Mouse (Mus musculus) CH12.LX (cell line): Measurements from ENCODE around the gene 1810062G17Rik.

Source experiments
- CTCF ChIP-seq, 2 experiments: IDR thresholded peaks in 1 of 2; conservative IDR thresholded peaks in 1 of 2; 2 replicates each; pipeline ENCODE4 v1.5.1; 2011 to 2012; ENCODE audit warnings: low read depth in 2 of 2, low read length in 2 of 2, improper control_type of control experiment in 1 of 2, inconsistent platforms in 1 of 2, mild to moderate bottlenecking in 1 of 2, moderate library complexity in 1 of 2
- E2F4 ChIP-seq: IDR thresholded peaks from 2 replicates; pipeline ENCODE4 v1.6.1; 2011; ENCODE audit warnings: low read depth, low read length, improper control_type of control experiment; ENCODE audit not compliant: insufficient replicate concordance
- JUND ChIP-seq: conservative IDR thresholded peaks from 2 replicates; pipeline ENCODE4 v1.6.1; 2011; ENCODE audit warnings: low read depth, low read length, improper control_type of control experiment
- MAFK ChIP-seq: IDR thresholded peaks from 2 replicates; pipeline ENCODE4 v1.6.1; 2011; ENCODE audit warnings: low read length, improper control_type of control experiment; ENCODE audit not compliant: insufficient replicate concordance
- POLR2A ChIP-seq: IDR thresholded peaks from 2 replicates; pipeline ENCODE4 v1.6.1; 2011; ENCODE audit warnings: low read depth, mild to moderate bottlenecking, improper control_type of control experiment, low read length

DNA sequence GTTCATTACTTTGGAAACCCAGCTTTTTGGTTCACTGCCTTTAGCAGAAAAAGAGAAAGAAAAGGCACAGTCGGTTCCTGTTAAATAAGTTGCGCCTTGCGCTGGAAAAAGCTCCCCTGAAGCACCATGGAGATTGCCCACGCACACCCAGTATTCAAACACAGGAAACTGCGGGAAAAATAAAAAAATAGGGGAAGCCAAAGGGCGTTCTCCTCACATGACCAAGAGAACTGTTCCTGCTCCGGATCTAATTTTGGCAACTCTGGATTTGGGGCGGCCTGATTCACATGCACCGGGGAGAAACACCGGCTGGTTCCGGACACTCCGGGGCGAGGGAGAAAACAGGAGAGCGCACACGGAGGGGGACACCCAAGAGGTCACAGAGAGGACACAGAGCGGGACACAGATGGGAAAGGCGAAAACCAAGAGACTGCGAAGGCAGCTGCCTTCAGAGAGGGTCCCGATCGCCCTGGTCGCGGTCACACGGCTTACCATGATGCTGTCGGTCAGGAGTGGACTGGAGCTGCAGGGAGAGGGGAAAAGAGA lies 726 bp upstream of the 1810062G17Rik start:
- TF ChIP-seq CTCF (conservative IDR thresholded peaks at IDR 0.05 in 1 of 2, IDR thresholded peaks at IDR 0.05 in 1 of 2; ENCODE audit: low read depth in 2 of 2, low read length in 2 of 2): no peak
- TF ChIP-seq JUND: no peak
- TF ChIP-seq E2F4: no peak
- TF ChIP-seq POLR2A: no peak
- no peak for TF ChIP-seq MAFK
